In genomic region chr8:105519591-105519990, GRCm38 (mm10) we compare ENCODE assay signal across 7 mouse cellular contexts. TPM values are rescaled to one million over a fixed set of nuclear protein-coding genes. Genes with fewer than 3 reads are reported as not detected.
DNase-seq lines count a peak whose midpoint lies in the region; ATAC-seq and TF ChIP-seq lines count a peak whose summit lies in the region.

No protein-coding gene starts in this region.

- peaks cover 17% of the 10 kb centered on the region for H3K4me1 ChIP-seq in lung, postnatal 0 days (ENCODE audit: insufficient read depth, low read depth, low read length)
- peaks cover 23% of the 10 kb centered on the region for H3K4me1 ChIP-seq in hindbrain, embryonic 11.5 days (replicated peaks; ENCODE audit: control insufficient read depth, insufficient read depth, low read length)
- H3K4me1 ChIP-seq in liver, embryonic 15.5 days (replicated peaks), result peaks cover 58% of the 10 kb centered on the region

- H3K27me3 ChIP-seq in lung, postnatal 0 days (replicated peaks; ENCODE audit: insufficient read depth, low read length), result no peaks in the 10 kb centered on the region
- peaks cover 2% of the 10 kb centered on the region; the same call in 1 of the 2 replicates for H3K27me3 ChIP-seq in hindbrain, embryonic 11.5 days (ENCODE audit: control insufficient read depth, insufficient read depth, low read length)
- peaks cover 65% of the 10 kb centered on the region for H3K27me3 ChIP-seq in liver, embryonic 15.5 days

- TF ChIP-seq CTCF in lung, postnatal 0 days (IDR thresholded peaks at IDR 0.05), result no peak

- H3K36me3 ChIP-seq in lung, postnatal 0 days (ENCODE audit: insufficient read depth, low read length), result 0 out of 2 replicates have a peak, but pooled peaks cover 7% of the 10 kb centered on the region
- peaks cover 5% of the 10 kb centered on the region; the same call in 1 of the 2 replicates for H3K36me3 ChIP-seq in hindbrain, embryonic 11.5 days (ENCODE audit: control insufficient read depth, insufficient read depth, low read length)
- peaks cover 22% of the 10 kb centered on the region for H3K36me3 ChIP-seq in liver, embryonic 15.5 days (replicated peaks)

- 14% methylated on average over 2 of the region's 2 CpGs for WGBS in lung, postnatal 0 days
- whole genome bisulfite sequencing in hindbrain, embryonic 11.5 days, result 3% methylated on average over 2 of the region's 2 CpGs
- 21% methylated on average over 2 of the region's 2 CpGs for WGBS in liver, embryonic 15.5 days (ENCODE audit: insufficient replicate concordance)

- H3K27ac ChIP-seq in lung, postnatal 0 days (ENCODE audit: low read length), result no peak overlapping the region
- peak overlapping the region; percentile 39; the same call in 1 of the 2 replicates for H3K27ac ChIP-seq in hindbrain, embryonic 11.5 days (ENCODE audit: low read depth, low read length)
- no peak overlapping the region for H3K27ac ChIP-seq in liver, embryonic 15.5 days (replicated peaks)

- no peak for DNase-seq in lung, postnatal 0 days (ENCODE audit: low spot score)
- no peak for DNase-seq in lung, postnatal 25 days (ENCODE audit: low spot score)
- peak; percentile 40 for DNase-seq in hindbrain, embryonic 11.5 days (ENCODE audit: low spot score)
- DNase-seq in yolk sac, embryonic 10.5 days (ENCODE audit: low spot score), result peak; percentile 68
- no peak for DNase-seq in thymus, postnatal 10 days (ENCODE audit: low spot score in 2 of 2)
- DNase-seq in spleen, postnatal 4 days (ENCODE audit: low spot score in 2 of 2), result no peak

- no peak for ATAC-seq in lung, postnatal 0 days
- ATAC-seq in hindbrain, embryonic 11.5 days (ENCODE audit: low FRiP score), result no peak
- no peak for ATAC-seq in liver, embryonic 15.5 days (ENCODE audit: insufficient read depth)

- H3K4me2 ChIP-seq in lung, postnatal 0 days (replicated peaks; ENCODE audit: low read depth, low read length), result peak overlapping the region; percentile 98; the same call in 1 of the 2 replicates
- H3K4me2 ChIP-seq in hindbrain, embryonic 11.5 days (replicated peaks; ENCODE audit: low read depth, low read length), result peak overlapping the region; percentile 95
- H3K4me2 ChIP-seq in liver, embryonic 15.5 days, result peak overlapping the region; percentile 97

- H3K9me3 ChIP-seq in lung, postnatal 0 days (ENCODE audit: low read length), result no peaks in the 10 kb centered on the region
- no peaks in the 10 kb centered on the region for H3K9me3 ChIP-seq in hindbrain, embryonic 11.5 days (ENCODE audit: control insufficient read depth, low read length)
- H3K9me3 ChIP-seq in liver, embryonic 15.5 days (replicated peaks), result no peaks in the 10 kb centered on the region

- H3K9ac ChIP-seq in lung, postnatal 0 days (replicated peaks; ENCODE audit: low read depth), result no peak overlapping the region
- peak overlapping the region; percentile 84 for H3K9ac ChIP-seq in hindbrain, embryonic 11.5 days (ENCODE audit: low read depth, low read length)
- no peak overlapping the region for H3K9ac ChIP-seq in liver, embryonic 15.5 days

- TF ChIP-seq EP300 in lung, postnatal 0 days (IDR thresholded peaks at IDR 0.05), result no peak

- no peak overlapping the region for H3K4me3 ChIP-seq in lung, postnatal 0 days (ENCODE audit: low read depth, low read length)
- peak overlapping the region; percentile 56 for H3K4me3 ChIP-seq in hindbrain, embryonic 11.5 days (ENCODE audit: low read depth, low read length)
- 0 out of 2 replicates have a peak overlapping the region, but pooled peaks have one; percentile 61 for H3K4me3 ChIP-seq in liver, embryonic 15.5 days (replicated peaks)

RNA-seq across cellular contexts. Expression of gene Hsd11b2, which starts 1.0 kb away (rescaled TPM):
- polyA plus RNA-seq in lung, postnatal 0 days (2015; fragmentation: Nextera tagmentation; extraction: Ambion mirVana), result 1.8 and 2.9 TPM in 2 replicates
- polyA plus RNA-seq in hindbrain, embryonic 11.5 days (2014; fragmentation: Nextera tagmentation; extraction: Ambion mirVana), result 19.6 and 21.1 TPM in 2 replicates
- 0.40 and 0.58 TPM in 2 replicates for polyA plus RNA-seq in liver, embryonic 15.5 days (2015; fragmentation: Nextera tagmentation; extraction: Ambion mirVana)

RNA-seq across cellular contexts. Expression of gene Zdhhc1, which starts 22.9 kb away (rescaled TPM):
- 40.6 and 41.7 TPM in 2 replicates for polyA plus RNA-seq in lung, postnatal 0 days (2015; fragmentation: Nextera tagmentation; extraction: Ambion mirVana)
- polyA plus RNA-seq in hindbrain, embryonic 11.5 days (2014; fragmentation: Nextera tagmentation; extraction: Ambion mirVana), result 19.0 and 19.7 TPM in 2 replicates
- 1.9 and 2.3 TPM in 2 replicates for polyA plus RNA-seq in liver, embryonic 15.5 days (2015; fragmentation: Nextera tagmentation; extraction: Ambion mirVana)

RNA-seq across cellular contexts. Expression of gene Atp6v0d1, which starts 46.3 kb away (rescaled TPM):
- polyA plus RNA-seq in lung, postnatal 0 days (2015; fragmentation: Nextera tagmentation; extraction: Ambion mirVana), result 141 and 146 TPM in 2 replicates
- 141 and 155 TPM in 2 replicates for polyA plus RNA-seq in hindbrain, embryonic 11.5 days (2014; fragmentation: Nextera tagmentation; extraction: Ambion mirVana)
- 52.4 and 59.4 TPM in 2 replicates for polyA plus RNA-seq in liver, embryonic 15.5 days (2015; fragmentation: Nextera tagmentation; extraction: Ambion mirVana)

RNA-seq across cellular contexts. Expression of gene Tppp3, which starts 48.3 kb away (rescaled TPM):
- polyA plus RNA-seq in lung, postnatal 0 days (2015; fragmentation: Nextera tagmentation; extraction: Ambion mirVana), result 675 and 696 TPM in 2 replicates
- polyA plus RNA-seq in hindbrain, embryonic 11.5 days (2014; fragmentation: Nextera tagmentation; extraction: Ambion mirVana), result 206 and 218 TPM in 2 replicates
- 3.1 and 4.8 TPM in 2 replicates for polyA plus RNA-seq in liver, embryonic 15.5 days (2015; fragmentation: Nextera tagmentation; extraction: Ambion mirVana)

Comparison
In these comparisons a context has a peak if more than half of its experiments do, and no peak if none do; other contexts are left out.
1. DNase-seq: peak in hindbrain, embryonic 11.5 days (single experiment) and yolk sac, embryonic 10.5 days (single experiment); none in lung, postnatal 0 days (single experiment), lung, postnatal 25 days (single experiment), thymus, postnatal 10 days (0 of 2) and spleen, postnatal 4 days (0 of 2).
2. Peak in every context shown above with its lines, with median percentiles within 50 percentile points of each other: H3K4me2 ChIP-seq.